Mouse (Mus musculus): ENCODE data around the gene Taar5.

- TF ChIP-seq CTCF (IDR thresholded peaks at IDR 0.05; ENCODE audit: insufficient read depth, low read depth, low read length) (no peak), POLR2A (IDR thresholded peaks at IDR 0.05; ENCODE audit: insufficient read depth, low read depth, low read length) (no peak)
Measured at GRCm38 (mm10) chr10:23951714-23952113, 18.8 kb upstream of the Taar5 start.
